Mouse (Mus musculus) MEL (cell line): ENCODE measurements around the gene Nptn.

Experiments
- CTCF ChIP-seq, 3 experiments: IDR thresholded peaks in 2 of 3; conservative IDR thresholded peaks in 1 of 3; 2 replicates each; pipeline ENCODE4 v1.5.1; 2011 to 2012; ENCODE audit warnings: low read length in 3 of 3, low read depth in 2 of 3, mild to moderate bottlenecking in 2 of 3, improper control_type of control experiment in 1 of 3, inconsistent platforms in 1 of 3, mixed read lengths in 1 of 3, moderate library complexity in 1 of 3; ENCODE audit not compliant: control insufficient read depth in 1 of 3, insufficient read depth in 1 of 3, poor library complexity in 1 of 3, severe bottlenecking in 1 of 3
- ETS1 ChIP-seq: IDR thresholded peaks from 2 replicates; pipeline ENCODE4 v1.6.1; 2012; ENCODE audit warnings: low read depth, mild to moderate bottlenecking, inconsistent platforms, low read length, improper control_type of control experiment, moderate library complexity
- MAFK ChIP-seq: IDR thresholded peaks from 2 replicates; pipeline ENCODE4 v1.6.1; 2011; ENCODE audit warnings: low read depth, mild to moderate bottlenecking, low read length, improper control_type of control experiment, borderline replicate concordance
- POLR2A ChIP-seq, 2 experiments: IDR thresholded peaks; 2 replicates each; pipeline ENCODE4 v1.6.1; 2011 to 2012; ENCODE audit warnings: low read length in 2 of 2, mild to moderate bottlenecking in 2 of 2, control low read depth in 1 of 2, improper control_type of control experiment in 1 of 2, low read depth in 1 of 2, moderate library complexity in 1 of 2; ENCODE audit not compliant: control insufficient read depth in 1 of 2, insufficient read depth in 1 of 2, poor library complexity in 1 of 2
- SMC3 ChIP-seq: IDR thresholded peaks from 2 replicates; pipeline ENCODE4 v1.6.1; 2011; ENCODE audit warnings: low read depth, low read length, improper control_type of control experiment
- TAL1 ChIP-seq: IDR thresholded peaks from 2 replicates; pipeline ENCODE4 v1.6.1; 2012; ENCODE audit warnings: mild to moderate bottlenecking, inconsistent platforms, low read length, moderate library complexity, mixed read lengths
- TBP ChIP-seq: IDR thresholded peaks from 2 replicates; pipeline ENCODE4 v1.8.0; 2011; ENCODE audit warnings: low read depth, low read length, improper control_type of control experiment

DNA sequence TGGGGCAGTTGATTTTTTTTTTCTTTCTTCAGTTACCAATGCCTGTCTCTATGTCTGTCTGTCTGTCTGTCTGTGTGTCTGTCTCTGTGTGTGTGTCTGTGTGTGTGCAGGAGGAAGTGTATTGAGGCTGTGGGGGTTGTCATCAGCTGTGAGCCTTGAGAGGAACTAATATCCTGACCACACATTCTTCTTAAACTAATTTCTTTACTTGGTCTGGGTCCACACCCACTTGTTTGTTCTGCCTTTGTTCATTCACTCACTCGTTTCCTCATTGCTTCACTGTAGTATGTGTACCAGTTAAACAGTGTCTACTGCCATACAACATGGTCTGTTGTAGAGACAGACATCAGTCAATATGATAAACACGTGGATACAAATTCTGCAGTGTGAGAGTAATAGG, 45.2 kb downstream of the Nptn start:
- TF ChIP-seq MAFK (no peak), CTCF (IDR thresholded peaks at IDR 0.05 in 2 of 3, conservative IDR thresholded peaks at IDR 0.05 in 1 of 3; ENCODE audit: control insufficient read depth in 1 of 3, insufficient read depth in 1 of 3, low read depth in 2 of 3, low read length in 3 of 3, poor library complexity in 1 of 3, severe bottlenecking in 1 of 3) (no peak), TAL1 (no peak), TBP (no peak), ETS1 (peak; percentile 69; the same call in 1 of the 2 replicates), POLR2A (IDR thresholded peaks at IDR 0.05; ENCODE audit: control insufficient read depth in 1 of 2, insufficient read depth in 1 of 2, low read depth in 1 of 2, low read length in 2 of 2, poor library complexity in 1 of 2) (no peak), SMC3 (no peak)
